Mouse (Mus musculus): ENCODE results near the gene Adora2a.

DNA sequence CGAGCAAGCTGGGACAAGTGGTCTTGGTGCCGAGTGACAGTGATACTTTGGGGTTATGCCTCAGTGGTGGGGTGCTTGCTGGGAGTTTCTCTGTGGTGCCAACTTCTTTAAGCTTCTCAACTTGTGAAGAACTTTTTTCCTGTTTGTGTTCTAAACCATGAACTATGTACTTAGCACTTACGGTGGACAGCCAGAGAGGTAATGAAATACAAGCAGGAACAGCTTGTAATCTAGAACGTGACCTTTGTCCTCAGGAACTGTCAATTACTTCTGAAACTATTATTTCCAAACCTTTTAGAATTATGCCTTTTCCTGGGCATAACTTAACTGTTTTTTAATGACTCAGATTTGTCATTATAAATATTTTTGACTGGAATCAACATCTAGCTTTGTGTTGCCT lies 22.3 kb upstream of the Adora2a start:
- TF ChIP-seq CTCF (IDR thresholded peaks at IDR 0.05) (no peak), POLR2A (IDR thresholded peaks at IDR 0.05; ENCODE audit: insufficient read depth, low read depth, low read length) (no peak)

All from heart, adult 2 months (tissue).